Mouse (Mus musculus) midbrain, embryonic 15.5 days (tissue): ENCODE measurements around the gene Sertad3. TPM values are rescaled to one million over a fixed set of nuclear protein-coding genes. Genes with fewer than 3 reads are reported as not detected.

Source experiments
- ATAC-seq: fragments of 200-750 bp; cut with Nextera tagmentation; replicated peaks from 2 replicates; pipeline ENCODE4 v1.8.0; 2017; ENCODE audit warnings: moderate TSS enrichment
- H3K27ac ChIP-seq: fragments of 300-500 bp; sonication (generic); 2 replicates; pipeline ENCODE4 v1.5.1; 2015; ENCODE audit warnings: mild to moderate bottlenecking, inconsistent platforms
- H3K27me3 ChIP-seq: fragments of 300-500 bp; sonication (generic); replicated peaks from 2 replicates; pipeline ENCODE4 v1.6.1; 2015; ENCODE audit warnings: inconsistent platforms
- H3K36me3 ChIP-seq: fragments of 300-500 bp; sonication (generic); replicated peaks from 2 replicates; pipeline ENCODE4 v1.6.1; 2015; ENCODE audit warnings: inconsistent platforms
- H3K4me1 ChIP-seq: fragments of 300-500 bp; sonication (generic); 2 replicates; pipeline ENCODE4 v1.6.1; 2015; ENCODE audit warnings: inconsistent platforms
- H3K4me2 ChIP-seq: fragments of 300-500 bp; sonication (generic); 2 replicates; pipeline ENCODE4 v1.6.1; 2015; ENCODE audit warnings: inconsistent platforms, mild to moderate bottlenecking, moderate library complexity
- H3K4me3 ChIP-seq: fragments of 300-500 bp; sonication (generic); 2 replicates; pipeline ENCODE4 v1.5.1; 2015; ENCODE audit warnings: mild to moderate bottlenecking, inconsistent platforms
- H3K9ac ChIP-seq: fragments of 300-500 bp; sonication (generic); 2 replicates; pipeline ENCODE4 v1.6.1; 2015; ENCODE audit warnings: mild to moderate bottlenecking, inconsistent platforms
- H3K9me3 ChIP-seq: fragments of 300-500 bp; sonication (generic); 2 replicates; pipeline ENCODE4 v1.6.1; 2016; ENCODE audit warnings: inconsistent platforms
- WGBS: fragments of 180-500 bp; shearing (Covaris S2); methylation state at CpG from one replicate; pipeline ENCODE4 v1.1.7; 2015; ENCODE audit warnings: mixed read lengths; 5-methylcytosine and 5-hydroxymethylcytosine counted together
- polyA plus RNA-seq: library from polyadenylated mRNA; unstranded; fragments of >200 nt; fragmentation: Nextera tagmentation; extraction: Ambion mirVana; gene quantifications from 2 replicates; pipeline ENCODE4 v1.2.1, GENCODE M21; 2015

Sertad3 gene
- polyA plus RNA-seq, 1 experiment from 2014 or later, result 7.9 TPM

GRCm38 (mm10) chr7:27448421-27449206 is 25.0 kb upstream of the Sertad3 start:
- 62% methylated on average over 15 of the region's 15 CpGs for WGBS
- H3K9ac ChIP-seq, result no peak overlapping the region
- H3K9me3 ChIP-seq, result no peaks in the 10 kb centered on the region
- no peak for ATAC-seq
- H3K27ac ChIP-seq, result no peak overlapping the region
- no peaks in the 10 kb centered on the region; the same call in 1 of the 2 replicates for H3K27me3 ChIP-seq
- H3K36me3 ChIP-seq, result no peaks in the 10 kb centered on the region
- H3K4me1 ChIP-seq, result peaks cover 16% of the 10 kb centered on the region
- peak overlapping the region; percentile 78 for H3K4me3 ChIP-seq
- peak overlapping the region; percentile 96 for H3K4me2 ChIP-seq

GRCm38 (mm10) chr7:27449256-27449862 is 24.2 kb upstream of the Sertad3 start:
- Histone ChIP-seq H3K4me2 (no peak overlapping the region), H3K4me3 (no peak overlapping the region), H3K27me3 (no peaks in the 10 kb centered on the region; the same call in 1 of the 2 replicates), H3K36me3 (no peaks in the 10 kb centered on the region), H3K27ac (no peak overlapping the region), H3K9ac (no peak overlapping the region), H3K4me1 (peaks cover 16% of the 10 kb centered on the region), H3K9me3 (no peaks in the 10 kb centered on the region)
- 63% methylated on average over 10 of the region's 10 CpGs for WGBS
- no peak for ATAC-seq

GRCm38 (mm10) chr7:27451359-27451758 is 22.2 kb upstream of the Sertad3 start:
- H3K27me3 ChIP-seq, result no peaks in the 10 kb centered on the region

GRCm38 (mm10) chr7:27452206-27452770 is 21.3 kb upstream of the Sertad3 start:
- Histone ChIP-seq H3K4me3 (no peak overlapping the region), H3K27me3 (no peaks in the 10 kb centered on the region), H3K9me3 (no peaks in the 10 kb centered on the region), H3K36me3 (no peaks in the 10 kb centered on the region), H3K4me1 (peaks cover 3% of the 10 kb centered on the region), H3K4me2 (no peak overlapping the region), H3K27ac (no peak overlapping the region), H3K9ac (no peak overlapping the region)
- no peak for ATAC-seq
- 54% methylated on average over 13 of the region's 13 CpGs for WGBS

More at GRCm38 (mm10) chr7:27451359-27451758, 22.2 kb upstream of the Sertad3 start:
- Histone ChIP-seq H3K9me3 (no peaks in the 10 kb centered on the region), H3K4me3 (no peak overlapping the region), H3K9ac (no peak overlapping the region), H3K4me1 (peaks cover 11% of the 10 kb centered on the region), H3K27ac (no peak overlapping the region), H3K36me3 (no peaks in the 10 kb centered on the region), H3K4me2 (no peak overlapping the region)
- WGBS, result 93% methylated on average over 2 of the region's 2 CpGs
- no peak for ATAC-seq

GRCm38 (mm10) chr7:27454461-27455121 is 19.0 kb upstream of the Sertad3 start:
- no peak overlapping the region for H3K4me2 ChIP-seq
- no peaks in the 10 kb centered on the region for H3K9me3 ChIP-seq
- no peaks in the 10 kb centered on the region for H3K36me3 ChIP-seq
- H3K4me1 ChIP-seq, result no peaks in the 10 kb centered on the region
- H3K4me3 ChIP-seq, result no peak overlapping the region
- no peak for ATAC-seq
- H3K27me3 ChIP-seq, result no peaks in the 10 kb centered on the region
- 84% methylated on average over 10 of the region's 10 CpGs for WGBS
- H3K27ac ChIP-seq, result no peak overlapping the region
- no peak overlapping the region for H3K9ac ChIP-seq

DNA sequence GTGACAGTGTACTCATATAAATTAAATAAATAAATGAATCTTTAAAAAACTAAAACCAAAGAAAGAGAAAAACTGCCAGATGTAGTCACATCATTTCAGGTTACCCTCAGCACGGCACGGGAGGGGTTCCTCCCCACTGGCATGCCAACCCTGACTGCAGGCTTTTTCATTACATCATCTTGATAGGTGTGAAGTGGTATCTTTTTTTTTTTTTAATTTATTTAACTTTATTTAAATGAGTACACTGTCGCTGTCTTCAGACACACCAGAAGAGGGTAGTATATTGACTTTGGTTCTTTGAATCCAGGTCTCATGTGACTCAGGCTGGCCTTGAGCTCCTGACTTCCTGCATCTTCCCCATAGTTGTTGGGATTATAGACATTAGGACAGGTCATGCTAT is 18.3 kb upstream of the Sertad3 start:
- no peaks in the 10 kb centered on the region for H3K27me3 ChIP-seq
- no peak overlapping the region for H3K27ac ChIP-seq
- H3K4me3 ChIP-seq, result no peak overlapping the region
- no peaks in the 10 kb centered on the region for H3K9me3 ChIP-seq
- no peak overlapping the region for H3K9ac ChIP-seq
- no peaks in the 10 kb centered on the region for H3K36me3 ChIP-seq
- H3K4me2 ChIP-seq, result no peak overlapping the region
- ATAC-seq, result no peak
- 93% methylated on average over 3 of the region's 3 CpGs for WGBS
- no peaks in the 10 kb centered on the region for H3K4me1 ChIP-seq

GRCm38 (mm10) chr7:27458614-27459013 is 15.0 kb upstream of the Sertad3 start:
- H3K4me3 ChIP-seq, result no peak overlapping the region
- ATAC-seq, result no peak

DNA sequence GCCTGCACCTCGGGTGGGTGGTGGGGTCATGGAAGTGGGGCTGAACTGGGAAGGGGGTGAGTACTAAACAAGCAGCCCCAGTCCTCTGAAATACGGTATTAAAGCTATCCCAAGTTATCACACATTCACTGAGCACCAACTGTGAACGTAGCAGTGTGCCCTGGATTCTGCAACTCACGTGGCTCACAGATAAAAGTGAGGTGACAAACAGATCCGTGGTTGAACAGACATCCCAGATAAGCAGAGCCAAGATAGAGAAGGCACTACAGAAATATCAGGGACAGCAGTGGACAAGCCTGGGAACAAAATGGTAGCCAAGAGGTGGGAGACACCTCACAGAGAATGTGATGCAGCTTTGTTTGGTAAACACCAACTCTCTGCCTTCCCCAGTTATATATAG is 13.9 kb upstream of the Sertad3 start:
- 95% methylated on average over 5 of the region's 5 CpGs for WGBS
- H3K27me3 ChIP-seq, result no peaks in the 10 kb centered on the region
- no peak for ATAC-seq

More at GRCm38 (mm10) chr7:27458614-27459013, 15.0 kb upstream of the Sertad3 start:
- no peak overlapping the region for H3K27ac ChIP-seq
- no peak overlapping the region for H3K4me2 ChIP-seq
- no peaks in the 10 kb centered on the region for H3K9me3 ChIP-seq
- no peaks in the 10 kb centered on the region for H3K36me3 ChIP-seq
- no peaks in the 10 kb centered on the region for H3K4me1 ChIP-seq
- 84% methylated on average over 4 of the region's 4 CpGs for WGBS
- H3K9ac ChIP-seq, result no peak overlapping the region
- no peaks in the 10 kb centered on the region for H3K27me3 ChIP-seq

DNA sequence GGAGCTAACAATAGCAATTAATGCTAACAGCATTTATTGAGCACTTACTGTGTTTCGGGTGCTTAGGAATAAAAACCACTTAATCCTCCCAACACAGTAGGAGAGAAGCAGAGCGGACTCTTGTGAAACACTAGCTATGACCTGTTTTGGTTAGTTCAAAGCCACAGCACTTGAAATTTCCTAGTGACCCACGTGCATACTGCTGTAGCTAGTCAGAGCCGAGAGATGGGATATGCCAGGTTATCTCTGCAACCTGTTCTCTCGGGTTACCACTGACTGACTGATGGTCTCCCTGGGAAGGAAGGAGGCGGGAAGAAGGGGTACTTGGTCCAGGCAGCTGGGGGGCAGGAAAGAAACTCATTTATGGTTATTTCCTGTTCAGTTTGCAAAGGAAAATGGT is 13.1 kb upstream of the Sertad3 start:
- Histone ChIP-seq H3K4me2 (no peak overlapping the region), H3K4me1 (no peaks in the 10 kb centered on the region), H3K36me3 (no peaks in the 10 kb centered on the region), H3K9me3 (no peaks in the 10 kb centered on the region), H3K9ac (no peak overlapping the region), H3K4me3 (no peak overlapping the region), H3K27me3 (no peaks in the 10 kb centered on the region), H3K27ac (no peak overlapping the region)
- WGBS, result 86% methylated on average over 6 of the region's 6 CpGs
- no peak for ATAC-seq

More for the DNA sequence above, 13.9 kb upstream of the Sertad3 start:
- no peaks in the 10 kb centered on the region for H3K9me3 ChIP-seq
- H3K36me3 ChIP-seq, result no peaks in the 10 kb centered on the region
- H3K4me2 ChIP-seq, result no peak overlapping the region
- no peak overlapping the region for H3K9ac ChIP-seq
- H3K4me1 ChIP-seq, result no peaks in the 10 kb centered on the region
- no peak overlapping the region for H3K4me3 ChIP-seq
- H3K27ac ChIP-seq, result no peak overlapping the region

GRCm38 (mm10) chr7:27467648-27468047 is 5.9 kb upstream of the Sertad3 start:
- Histone ChIP-seq H3K27ac (no peak overlapping the region), H3K9ac (no peak overlapping the region), H3K36me3 (no peaks in the 10 kb centered on the region), H3K9me3 (no peaks in the 10 kb centered on the region), H3K27me3 (no peaks in the 10 kb centered on the region), H3K4me3 (no peak overlapping the region), H3K4me2 (no peak overlapping the region), H3K4me1 (0 out of 2 replicates have a peak, but pooled peaks cover 1% of the 10 kb centered on the region)
- 43% methylated on average over 4 of the region's 4 CpGs for WGBS
- no peak for ATAC-seq

DNA sequence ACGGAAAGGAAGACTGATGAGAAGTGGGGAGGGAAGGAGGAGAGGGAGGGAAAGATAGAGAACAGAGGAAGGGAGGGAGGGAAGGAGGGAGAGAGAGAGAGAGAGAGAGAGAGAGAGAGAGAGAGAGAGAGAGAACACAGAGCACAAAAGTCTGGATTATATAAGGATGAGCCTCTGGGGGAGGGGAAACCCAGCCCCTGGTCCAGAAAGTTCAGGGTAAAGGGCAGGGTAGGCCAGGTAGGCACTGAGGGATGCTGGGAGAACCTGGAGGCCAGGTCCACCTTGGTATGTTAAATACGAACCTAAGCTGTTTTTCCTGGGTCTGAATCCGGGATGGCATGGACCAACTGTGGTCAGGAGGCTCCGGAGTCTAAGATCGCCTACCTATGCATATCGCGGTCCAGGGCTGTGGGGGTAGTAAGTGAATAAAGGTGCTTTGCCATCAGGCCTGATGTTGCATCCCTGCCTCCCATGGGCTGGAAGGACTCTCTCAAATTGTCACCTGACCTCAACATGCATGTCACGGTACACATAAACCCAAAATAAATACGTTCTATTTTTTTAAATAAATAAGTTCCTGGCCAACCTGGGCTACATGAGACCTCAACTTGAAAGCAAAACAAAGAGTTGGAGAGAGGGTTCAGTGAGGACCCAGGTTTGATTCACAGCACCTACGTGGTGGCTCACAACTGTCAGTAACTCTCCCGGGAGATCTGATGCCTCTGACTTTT is 2.0 kb upstream of the Sertad3 start:
- WGBS, result 88% methylated on average over 11 of the region's 11 CpGs
- 0 out of 2 replicates have a peak, but pooled peaks cover 8% of the 10 kb centered on the region for H3K4me1 ChIP-seq
- ATAC-seq, result no peak
- H3K4me3 ChIP-seq, result no peak overlapping the region
- H3K27me3 ChIP-seq, result no peaks in the 10 kb centered on the region
- H3K9ac ChIP-seq, result no peak overlapping the region
- no peak overlapping the region for H3K27ac ChIP-seq
- H3K9me3 ChIP-seq, result no peaks in the 10 kb centered on the region
- no peaks in the 10 kb centered on the region for H3K36me3 ChIP-seq
- H3K4me2 ChIP-seq, result no peak overlapping the region
